In genomic region chr2:34608917-34609316, GRCm38 (mm10) we compare ENCODE assay signal across 24 mouse cellular contexts.
DNase-seq lines count a peak whose midpoint lies in the region; ATAC-seq and TF ChIP-seq lines count a peak whose summit lies in the region.
"Had no signal": no experiment of that assay in that cellular context is flagged by ENCODE, and none has a peak within 500 bp of the region (broad histone marks: within the 10 kb centered on the region; RNA-seq: fewer than 3 reads in every experiment).

No protein-coding gene starts in this region.

- H3K9me3 ChIP-seq in heart, embryonic 13.5 days = 0 out of 2 replicates have a peak, but pooled peaks cover 4% of the 10 kb centered on the region
- H3K9me3 ChIP-seq in midbrain, embryonic 14.5 days (ENCODE audit: control insufficient read depth, low read length) = 0 out of 2 replicates have a peak, but pooled peaks cover 2% of the 10 kb centered on the region
- 0 out of 2 replicates have a peak, but pooled peaks cover 4% of the 10 kb centered on the region for H3K9me3 ChIP-seq in midbrain, embryonic 13.5 days
- no peaks in the 10 kb centered on the region for H3K9me3 ChIP-seq in forebrain, postnatal 0 days (ENCODE audit: low read length)
- H3K9me3 ChIP-seq: forebrain, embryonic 13.5 days; limb, embryonic 13.5 days; lung, embryonic 15.5 days; neural tube, embryonic 12.5 days had no signal

- H3K79me2 ChIP-seq in macrophage (ENCODE audit: inconsistent target) = no peaks in the 10 kb centered on the region

- no peak overlapping the region for H3K4me2 ChIP-seq in heart, embryonic 13.5 days
- H3K4me2 ChIP-seq in midbrain, embryonic 14.5 days (ENCODE audit: low read length) = no peak overlapping the region
- H3K4me2 ChIP-seq in midbrain, embryonic 13.5 days (replicated peaks) = no peak overlapping the region
- no peak overlapping the region for H3K4me2 ChIP-seq in forebrain, postnatal 0 days (ENCODE audit: low read depth)
- H3K4me2 ChIP-seq: forebrain, embryonic 13.5 days; limb, embryonic 13.5 days; liver, embryonic 11.5 days; lung, embryonic 15.5 days; neural tube, embryonic 12.5 days had no signal

- H3K27ac ChIP-seq in heart, embryonic 13.5 days (replicated peaks) = peak overlapping the region; percentile 17; the same call in 1 of the 2 replicates
- peak overlapping the region; percentile 26; the same call in 1 of the 2 replicates for H3K27ac ChIP-seq in midbrain, embryonic 14.5 days (replicated peaks; ENCODE audit: low read depth, low read length)
- H3K27ac ChIP-seq in midbrain, embryonic 13.5 days = no peak overlapping the region; the same call in 1 of the 2 replicates
- peak overlapping the region; percentile 17; the same call in 1 of the 2 replicates for H3K27ac ChIP-seq in bone marrow macrophage, adult 2 months (ENCODE audit: insufficient read depth, low read depth, low read length)
- peak overlapping the region; percentile 80; the same call in 1 of the 2 replicates for H3K27ac ChIP-seq in macrophage
- H3K27ac ChIP-seq in forebrain, postnatal 0 days (ENCODE audit: low read depth, low read length) = no peak overlapping the region; the same call in 1 of the 2 replicates
- H3K27ac ChIP-seq: forebrain, embryonic 13.5 days; limb, embryonic 13.5 days; lung, embryonic 15.5 days; neural tube, embryonic 12.5 days had no signal

- H3K36me3 ChIP-seq in heart, embryonic 13.5 days = peaks cover 15% of the 10 kb centered on the region; the same call in 1 of the 2 replicates
- H3K36me3 ChIP-seq in midbrain, embryonic 14.5 days (ENCODE audit: control insufficient read depth, insufficient read depth, low read length) = no peaks in the 10 kb centered on the region
- H3K36me3 ChIP-seq in midbrain, embryonic 13.5 days = no peaks in the 10 kb centered on the region
- H3K36me3 ChIP-seq in macrophage (ENCODE audit: inconsistent target) = no peaks in the 10 kb centered on the region
- H3K36me3 ChIP-seq in forebrain, postnatal 0 days (ENCODE audit: insufficient read depth) = no peaks in the 10 kb centered on the region
- H3K36me3 ChIP-seq: lung, embryonic 15.5 days had no signal

- H3K4me1 ChIP-seq in heart, embryonic 13.5 days = peaks cover 12% of the 10 kb centered on the region
- no peaks in the 10 kb centered on the region; the same call in 1 of the 2 replicates for H3K4me1 ChIP-seq in midbrain, embryonic 14.5 days (ENCODE audit: control insufficient read depth, insufficient read depth, low read length)
- H3K4me1 ChIP-seq in midbrain, embryonic 13.5 days (replicated peaks) = peaks cover 8% of the 10 kb centered on the region
- H3K4me1 ChIP-seq in bone marrow macrophage, adult 2 months (ENCODE audit: control insufficient read depth, insufficient read depth, low read length) = peaks cover 17% of the 10 kb centered on the region
- H3K4me1 ChIP-seq in forebrain, postnatal 0 days (ENCODE audit: insufficient read depth) = no peaks in the 10 kb centered on the region
- H3K4me1 ChIP-seq: lung, embryonic 15.5 days had no signal

- no peak for ATAC-seq in heart, embryonic 13.5 days (ENCODE audit: extremely low read depth, insufficient number of reproducible peaks, low FRiP score, low TSS enrichment)
- no peak for ATAC-seq in midbrain, embryonic 14.5 days (ENCODE audit: low FRiP score, low TSS enrichment)
- ATAC-seq in midbrain, embryonic 13.5 days = no peak
- no peak for ATAC-seq in forebrain, postnatal 0 days
- ATAC-seq: forebrain, embryonic 13.5 days had no signal

- no peak for TF ChIP-seq CTCF in bone marrow macrophage, adult 2 months (IDR thresholded peaks at IDR 0.05; ENCODE audit: low read depth, low read length)
- TF ChIP-seq CTCF in forebrain, postnatal 0 days (IDR thresholded peaks at IDR 0.05; ENCODE audit: low read depth) = no peak

- no peak overlapping the region for H3K4me3 ChIP-seq in heart, embryonic 13.5 days
- no peak overlapping the region for H3K4me3 ChIP-seq in midbrain, embryonic 14.5 days (replicated peaks; ENCODE audit: low read depth, low read length)
- no peak overlapping the region for H3K4me3 ChIP-seq in midbrain, embryonic 13.5 days (replicated peaks)
- no peak overlapping the region for H3K4me3 ChIP-seq in bone marrow macrophage, adult 2 months (ENCODE audit: insufficient read depth, low read length)
- no peak overlapping the region for H3K4me3 ChIP-seq in macrophage (ENCODE audit: inconsistent target)
- H3K4me3 ChIP-seq in forebrain, postnatal 0 days (ENCODE audit: low read depth, low read length) = no peak overlapping the region
- H3K4me3 ChIP-seq: forebrain, embryonic 13.5 days; limb, embryonic 13.5 days; lung, embryonic 15.5 days; myocyte; neural tube, embryonic 12.5 days had no signal

- 52% methylated on average over 3 of the region's 3 CpGs for WGBS in heart, embryonic 13.5 days
- WGBS in midbrain, embryonic 14.5 days = 41% methylated on average over 3 of the region's 3 CpGs
- 38% methylated on average over 3 of the region's 3 CpGs for WGBS in midbrain, embryonic 13.5 days
- WGBS in macrophage (ENCODE audit: missing documents) = 79% methylated on average over 3 of the region's 3 CpGs
- 61% methylated on average over 3 of the region's 3 CpGs for WGBS in forebrain, postnatal 0 days

- no peak for DNase-seq in heart, postnatal 25 days (ENCODE audit: low spot score)
- no peak for DNase-seq in midbrain, embryonic 14.5 days
- DNase-seq in forebrain, postnatal 0 days = no peak
- DNase-seq: cerebellum, adult 2 months; cerebellum, postnatal 36 days; gastrocnemius, postnatal 14 days; heart, postnatal 14 days; kidney, adult 11 months; kidney, postnatal 14 days; layer of hippocampus, adult 9-11 months; right cerebral cortex, adult 18-20 months; spleen, adult 18-20 months; thymus, adult 2 months; thymus, postnatal 36 days had no signal

- TF ChIP-seq POLR2A in bone marrow macrophage, adult 2 months (IDR thresholded peaks at IDR 0.05; ENCODE audit: borderline replicate concordance, low read depth, low read length) = no peak

- H3K9ac ChIP-seq in heart, embryonic 13.5 days = no peak overlapping the region
- no peak overlapping the region for H3K9ac ChIP-seq in midbrain, embryonic 14.5 days (replicated peaks; ENCODE audit: low read length)
- H3K9ac ChIP-seq in midbrain, embryonic 13.5 days (replicated peaks) = no peak overlapping the region
- no peak overlapping the region for H3K9ac ChIP-seq in forebrain, postnatal 0 days
- H3K9ac ChIP-seq: forebrain, embryonic 13.5 days; limb, embryonic 13.5 days; lung, embryonic 15.5 days; neural tube, embryonic 12.5 days had no signal

- intact Hi-C loops in heart, postnatal 25 days (cut with DNase I) = no loop called here

- H3K27me3 ChIP-seq in heart, embryonic 13.5 days (replicated peaks) = no peaks in the 10 kb centered on the region
- no peaks in the 10 kb centered on the region for H3K27me3 ChIP-seq in midbrain, embryonic 14.5 days (ENCODE audit: control insufficient read depth, insufficient read depth, low read length)
- no peaks in the 10 kb centered on the region for H3K27me3 ChIP-seq in midbrain, embryonic 13.5 days
- H3K27me3 ChIP-seq in forebrain, postnatal 0 days (ENCODE audit: insufficient read depth, low read length) = no peaks in the 10 kb centered on the region
- H3K27me3 ChIP-seq: limb, embryonic 13.5 days; lung, embryonic 15.5 days; neural tube, embryonic 12.5 days had no signal

Comparison
In these comparisons a context has a peak if more than half of its experiments do, and no peak if none do; other contexts are left out.
1. H3K27ac ChIP-seq: peak in heart, embryonic 13.5 days (single experiment), midbrain, embryonic 14.5 days (single experiment), bone marrow macrophage, adult 2 months (single experiment) and macrophage (single experiment); none in midbrain, embryonic 13.5 days (single experiment) and forebrain, postnatal 0 days (single experiment).